Mouse (Mus musculus) heart, adult 8-10 months (tissue): Measurements from ENCODE around the gene Gm26965. TPM values are rescaled to one million over a fixed set of nuclear protein-coding genes. Genes with fewer than 3 reads are reported as not detected.

Source experiments
- total RNA-seq, 4 experiments: library from RNA; stranded (reverse); gene quantifications; 2 replicates each; pipeline ENCODE4 v1.2.4; 2022

Gene Gm26965
- total RNA-seq, 4 experiments from 2014 or later: 0.20 to 1.3 TPM; not detected in 2

Other genes with a start within 250 kb of the Gm26965 start
- 1 to 10 TPM; 1.3 to 1.8 (median 1.5) TPM for gene Zfp458, start 247.7 kb downstream of the Gm26965 start, total RNA-seq
- gene Zfp457, start 219.7 kb downstream of the Gm26965 start, total RNA-seq: 1 to 10 TPM; 2.3 to 4.5 (median 2.7) TPM
- gene Zfp595, start 193.6 kb downstream of the Gm26965 start, total RNA-seq: 1 to 10 TPM; 2.0 to 2.5 (median 2.2) TPM
- 1 to 10 TPM; 1.0 to 2.3 (median 1.6) TPM for gene Gm28044, start 165.6 kb downstream of the Gm26965 start, total RNA-seq
- gene Zfp953, start 165.5 kb downstream of the Gm26965 start, total RNA-seq: 1 to 10 TPM in 3 of 4 experiments, under 1 TPM in 1; 0.86 to 1.3 (median 1.1) TPM
- gene Gm28041, start 150.4 kb downstream of the Gm26965 start, total RNA-seq: 1 to 10 TPM in 3 of 4 experiments, under 1 TPM in 1; 0.53 to 1.9 (median 1.3) TPM
- under 1 TPM; 0.44 to 0.75 (median 0.73) TPM for gene Zfp456, start 150.3 kb downstream of the Gm26965 start, total RNA-seq
- 1 to 10 TPM; 1.3 to 3.5 (median 1.8) TPM for gene Zfp429, start 126.3 kb downstream of the Gm26965 start, total RNA-seq
- gene Zfp459, start 104.7 kb downstream of the Gm26965 start, total RNA-seq: 1 to 10 TPM in 1 of 4 experiments, under 1 TPM in 3; 0.29 to 1.2 (median 0.75) TPM
- 10 to 100 TPM in 1 of 4 experiments, 1 to 10 TPM in 3; 6.3 to 11.4 (median 7.3) TPM for gene Zfp874a, start 74.5 kb downstream of the Gm26965 start, total RNA-seq
- gene Zfp874b, start 41.9 kb downstream of the Gm26965 start, total RNA-seq: 10 to 100 TPM; 11.5 to 18.0 (median 13.9) TPM
- 1 to 10 TPM; 3.6 to 4.5 (median 4.0) TPM for gene Zfp58, start 25.6 kb downstream of the Gm26965 start, total RNA-seq
- 1 to 10 TPM; 6.9 to 8.9 (median 7.9) TPM for gene Zfp87, start within 50 bp of the Gm26965 start, total RNA-seq
- 1 to 10 TPM; 2.8 to 4.9 (median 4.0) TPM for gene Zfp748, start 27.7 kb upstream of the Gm26965 start, total RNA-seq
- gene Zfp729b, start 83.6 kb upstream of the Gm26965 start, total RNA-seq: 1 to 10 TPM; 3.4 to 4.2 (median 3.8) TPM
- 1 to 10 TPM in 1 of 4 experiments, under 1 TPM in 3; 0.33 to 2.4 (median 0.39) TPM for gene Gm49345, start 111.6 kb upstream of the Gm26965 start, total RNA-seq
- gene Zfp729a, start 111.6 kb upstream of the Gm26965 start, total RNA-seq: 1 to 10 TPM; 3.9 to 5.5 (median 5.0) TPM
- 1 to 10 TPM; 3.6 to 6.2 (median 4.6) TPM for gene Zfp738, start 160.9 kb upstream of the Gm26965 start, total RNA-seq
- 1 to 10 TPM; 5.2 to 6.5 (median 5.7) TPM for gene Zfp65, start 203.0 kb upstream of the Gm26965 start, total RNA-seq
- gene Zfp85, start 229.1 kb upstream of the Gm26965 start, total RNA-seq: 1 to 10 TPM; 2.0 to 2.5 (median 2.3) TPM